Mouse (Mus musculus) limb, embryonic 11.5 days (tissue): Measurements from ENCODE around the gene Fry. TPM values are rescaled to one million over a fixed set of nuclear protein-coding genes. Genes with fewer than 3 reads are reported as not detected.
A peak's percentile ranks its signal among the peaks of the same experiment; 100 is the strongest.

Source experiments
- ATAC-seq: fragments of 200-750 bp; cut with Nextera tagmentation; 2 replicates; pipeline ENCODE4 v1.8.0; 2017; ENCODE audit warnings: low read depth; ENCODE audit not compliant: insufficient number of reproducible peaks, low FRiP score, low TSS enrichment
- DNase-seq: peaks from one replicate; pipeline ENCODE4 v3.0.0-alpha.2; 2015; ENCODE audit warnings: low spot score
- H3K27ac ChIP-seq: fragments of 300-500 bp; sonication (generic); replicated peaks from 2 replicates; pipeline ENCODE4 v1.5.1; 2014; ENCODE audit warnings: low read depth, mild to moderate bottlenecking, low read length
- H3K27me3 ChIP-seq: fragments of 300-500 bp; sonication (generic); 2 replicates; pipeline ENCODE4 v1.6.1; 2014; ENCODE audit warnings: mild to moderate bottlenecking, low read length, mixed read lengths; ENCODE audit not compliant: control insufficient read depth, insufficient read depth
- H3K36me3 ChIP-seq: fragments of 300-500 bp; sonication (generic); 2 replicates; pipeline ENCODE4 v1.6.1; 2014; ENCODE audit warnings: mild to moderate bottlenecking, low read length, moderate library complexity, mixed read lengths; ENCODE audit not compliant: control insufficient read depth, insufficient read depth
- H3K4me1 ChIP-seq: fragments of 300-500 bp; sonication (generic); 2 replicates; pipeline ENCODE4 v1.6.1; 2014; ENCODE audit warnings: low read length, mixed read lengths; ENCODE audit not compliant: control insufficient read depth, insufficient read depth
- H3K4me2 ChIP-seq: fragments of 300-500 bp; sonication (generic); 2 replicates; pipeline ENCODE4 v1.6.1; 2014; ENCODE audit warnings: low read depth, mild to moderate bottlenecking, moderate library complexity; ENCODE audit not compliant: severe bottlenecking
- H3K4me3 ChIP-seq: fragments of 300-500 bp; sonication (generic); 2 replicates; pipeline ENCODE4 v1.5.1; 2014; ENCODE audit warnings: low read depth, low read length
- H3K9ac ChIP-seq: fragments of 300-500 bp; sonication (generic); 2 replicates; pipeline ENCODE4 v1.6.1; 2014; ENCODE audit warnings: mild to moderate bottlenecking, low read length
- H3K9me3 ChIP-seq: fragments of 300-500 bp; sonication (generic); 2 replicates; pipeline ENCODE4 v1.6.1; 2016; ENCODE audit warnings: low read length; ENCODE audit not compliant: control insufficient read depth
- WGBS: fragments of 180-500 bp; shearing (Covaris S2); extraction: QIAGEN DNeasy Blood & Tissue Kit; methylation state at CpG from one replicate; pipeline ENCODE4 v1.1.7; 2014; 5-methylcytosine and 5-hydroxymethylcytosine counted together
- polyA plus RNA-seq: library from polyadenylated mRNA; unstranded; fragments of >200 nt; fragmentation: Nextera tagmentation; extraction: Ambion mirVana; gene quantifications from 2 replicates; pipeline ENCODE4 v1.2.1, GENCODE M21; 2014

Fry gene
- 4.7 and 5.2 TPM in 2 replicates for polyA plus RNA-seq

- Histone ChIP-seq H3K27me3 (no peaks in the 10 kb centered on the region), H3K4me2 (peak within 1 kb of the TSS; percentile 75), H3K36me3 (no peaks in the 10 kb centered on the region), H3K9ac (peak within 1 kb of the TSS; percentile 44), H3K4me1 (no peaks in the 10 kb centered on the region), H3K9me3 (no peaks in the 10 kb centered on the region), H3K27ac (no peak within 1 kb of the TSS), H3K4me3 (peak within 1 kb of the TSS; percentile 71)
- peak; percentile 90 for DNase-seq
- under 1% methylated on average over 62 of the region's 68 CpGs for WGBS
- peak; percentile 95 for ATAC-seq
Measured at GRCm38 (mm10) chr5:150118455-150119241, at the start of gene Fry. Gene Fry (plus strand): TSS chr5:150118645.

- Histone ChIP-seq H3K9me3 (no peaks in the 10 kb centered on the region), H3K27me3 (no peaks in the 10 kb centered on the region), H3K4me3 (no peak overlapping the region), H3K27ac (no peak overlapping the region), H3K4me2 (no peak overlapping the region), H3K4me1 (no peaks in the 10 kb centered on the region), H3K36me3 (no peaks in the 10 kb centered on the region), H3K9ac (no peak overlapping the region)
- ATAC-seq: no peak
- peak; percentile 23 for DNase-seq
- 22% methylated on average over 10 of the region's 10 CpGs for WGBS
Measured at GRCm38 (mm10) chr5:150070086-150070485, 48.4 kb upstream of the Fry start.

- ATAC-seq: no peak
- H3K4me2 ChIP-seq: no peak overlapping the region
Measured at GRCm38 (mm10) chr5:150071738-150072137, 46.7 kb upstream of the Fry start.

DNA sequence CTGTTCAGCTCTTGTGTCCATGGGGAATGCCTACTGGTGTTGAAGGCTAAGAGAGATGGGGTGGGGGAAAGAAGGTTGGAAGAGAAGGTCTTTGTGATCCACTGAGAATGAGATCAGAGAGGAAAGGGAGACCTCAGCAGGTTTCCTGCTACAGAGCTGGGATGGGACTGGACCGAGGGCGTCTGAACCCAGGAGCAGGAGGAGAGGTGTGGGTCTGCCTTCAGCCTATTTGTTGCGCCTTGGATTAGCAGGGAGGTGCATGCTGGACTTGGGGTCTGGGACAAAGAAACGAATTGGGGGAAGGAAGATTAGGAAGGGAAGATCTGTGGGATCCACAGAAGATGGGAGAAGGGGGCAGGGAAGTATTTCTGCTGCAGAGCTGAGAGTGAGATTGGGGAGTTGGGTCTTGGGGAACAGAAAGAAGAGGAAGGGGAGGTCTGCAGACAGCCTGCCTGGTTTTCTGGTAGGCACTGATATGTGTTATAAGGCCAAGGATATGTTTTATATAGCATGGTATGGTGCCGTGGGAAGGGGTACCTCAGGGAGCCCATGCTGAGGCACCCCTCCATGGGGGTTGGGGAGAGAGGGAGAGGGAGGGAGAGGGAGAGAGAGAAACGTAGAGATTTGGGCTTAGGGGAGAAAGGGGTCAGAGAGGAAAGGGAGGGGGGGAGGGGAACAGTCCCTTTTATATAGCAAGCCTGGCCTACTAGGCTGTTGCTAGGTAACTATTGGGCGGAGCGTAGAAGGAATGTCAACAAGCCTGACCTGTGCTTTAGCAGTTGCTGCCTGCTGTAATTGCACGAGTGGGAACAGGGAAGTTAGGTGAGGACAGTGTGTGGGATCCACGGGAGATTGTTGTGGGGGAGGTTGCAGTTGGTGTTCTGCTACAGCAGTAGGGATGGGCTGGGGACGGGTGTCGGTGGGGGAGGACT is 38.3 kb upstream of the Fry start:
- ATAC-seq (peak; percentile 77; the same call in 1 of the 2 replicates), DNase-seq (peak; percentile 60)
- no peak overlapping the region for H3K4me3 ChIP-seq
- WGBS: 29% methylated on average over 12 of the region's 12 CpGs
- peaks cover 2% of the 10 kb centered on the region; the same call in 1 of the 2 replicates for H3K4me1 ChIP-seq
- H3K27me3 ChIP-seq: no peaks in the 10 kb centered on the region
- no peak overlapping the region for H3K27ac ChIP-seq
- H3K36me3 ChIP-seq: no peaks in the 10 kb centered on the region
- H3K9ac ChIP-seq: no peak overlapping the region
- H3K4me2 ChIP-seq: peak overlapping the region; percentile 18; the same call in 1 of the 2 replicates
- H3K9me3 ChIP-seq: no peaks in the 10 kb centered on the region

More at GRCm38 (mm10) chr5:150071738-150072137, 46.7 kb upstream of the Fry start:
- no peak overlapping the region for H3K9ac ChIP-seq
- no peak overlapping the region for H3K27ac ChIP-seq
- no peak overlapping the region for H3K4me3 ChIP-seq
- no peaks in the 10 kb centered on the region for H3K27me3 ChIP-seq
- DNase-seq: no peak
- H3K36me3 ChIP-seq: no peaks in the 10 kb centered on the region
- no peaks in the 10 kb centered on the region for H3K9me3 ChIP-seq
- no peaks in the 10 kb centered on the region for H3K4me1 ChIP-seq

DNA sequence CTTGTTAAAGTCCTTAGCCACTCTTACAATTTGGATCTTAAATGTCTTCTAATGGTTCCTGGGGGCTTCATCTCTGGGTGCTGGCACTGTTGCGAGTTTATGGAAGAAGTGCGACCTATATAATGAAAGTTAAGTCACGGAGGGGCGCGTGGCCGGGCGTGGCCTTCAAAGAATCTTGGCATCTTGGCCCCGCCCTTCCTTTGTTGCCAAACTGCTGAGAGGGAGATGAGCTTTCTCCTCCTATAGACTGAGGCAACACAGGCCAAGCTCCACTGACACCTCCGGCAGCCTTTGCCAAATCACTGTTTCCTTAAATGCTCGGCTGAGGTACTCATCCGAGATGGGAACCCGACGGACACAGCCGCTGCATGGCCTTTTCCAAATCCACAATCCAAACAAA is 35.7 kb upstream of the Fry start:
- H3K27me3 ChIP-seq: no peaks in the 10 kb centered on the region
- no peaks in the 10 kb centered on the region for H3K36me3 ChIP-seq
- H3K4me2 ChIP-seq: no peak overlapping the region
- no peak overlapping the region for H3K9ac ChIP-seq
- 80% methylated on average over 14 of the region's 14 CpGs for WGBS
- ATAC-seq (no peak), DNase-seq (peak; percentile 4)
- H3K4me3 ChIP-seq: no peak overlapping the region
- H3K9me3 ChIP-seq: no peaks in the 10 kb centered on the region
- peaks cover 2% of the 10 kb centered on the region; the same call in 1 of the 2 replicates for H3K4me1 ChIP-seq
- no peak overlapping the region for H3K27ac ChIP-seq

- H3K4me1 ChIP-seq: peaks cover 2% of the 10 kb centered on the region; the same call in 1 of the 2 replicates
- H3K27me3 ChIP-seq: no peaks in the 10 kb centered on the region
- no peaks in the 10 kb centered on the region for H3K36me3 ChIP-seq
- no peak overlapping the region for H3K27ac ChIP-seq
- H3K4me3 ChIP-seq: no peak overlapping the region
- no peak overlapping the region for H3K9ac ChIP-seq
- ATAC-seq (no peak), DNase-seq (peak; percentile 14)
- no peaks in the 10 kb centered on the region for H3K9me3 ChIP-seq
- whole genome bisulfite sequencing: 73% methylated on average over 5 of the region's 5 CpGs
- no peak overlapping the region for H3K4me2 ChIP-seq
Measured at GRCm38 (mm10) chr5:150083190-150083589, 35.3 kb upstream of the Fry start.

GRCm38 (mm10) chr5:150097620-150098019 is 20.8 kb upstream of the Fry start:
- H3K9me3 ChIP-seq: no peaks in the 10 kb centered on the region
- ATAC-seq: 0 out of 2 replicates have a peak, but pooled peaks have one; percentile 35

DNA sequence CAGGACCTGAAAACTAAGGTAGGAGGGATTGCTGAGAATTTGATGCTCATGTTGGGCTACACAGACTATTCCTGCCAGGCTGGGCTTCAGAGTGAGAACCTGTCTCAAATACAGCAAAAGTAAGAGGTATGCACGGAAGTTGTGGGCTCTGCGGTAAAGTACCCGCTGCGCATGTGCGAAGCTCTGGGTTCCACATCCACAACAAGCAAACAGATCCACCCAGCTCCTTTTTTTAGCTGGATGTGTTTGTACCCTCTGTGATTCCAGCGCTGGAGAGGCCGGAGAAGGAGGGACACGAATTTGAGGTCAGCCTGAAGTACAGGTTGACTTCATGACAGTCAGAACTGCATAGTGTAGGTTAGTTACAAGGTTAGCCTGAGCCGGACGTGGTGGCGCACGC is 19.7 kb upstream of the Fry start:
- Histone ChIP-seq H3K4me1 (no peaks in the 10 kb centered on the region), H3K27me3 (no peaks in the 10 kb centered on the region), H3K4me3 (no peak overlapping the region), H3K27ac (no peak overlapping the region), H3K9ac (no peak overlapping the region), H3K36me3 (no peaks in the 10 kb centered on the region), H3K9me3 (no peaks in the 10 kb centered on the region), H3K4me2 (no peak overlapping the region)
- DNase-seq (no peak), ATAC-seq (no peak)
- 91% methylated on average over 12 of the region's 12 CpGs for WGBS

More at GRCm38 (mm10) chr5:150097620-150098019, 20.8 kb upstream of the Fry start:
- H3K36me3 ChIP-seq: no peaks in the 10 kb centered on the region
- H3K27ac ChIP-seq: no peak overlapping the region
- H3K4me1 ChIP-seq: no peaks in the 10 kb centered on the region
- no peaks in the 10 kb centered on the region for H3K27me3 ChIP-seq
- peak; percentile 71 for DNase-seq
- H3K9ac ChIP-seq: no peak overlapping the region
- 12% methylated on average over 6 of the region's 6 CpGs for WGBS
- H3K4me2 ChIP-seq: no peak overlapping the region
- H3K4me3 ChIP-seq: no peak overlapping the region
